In the genomic region with DNA sequence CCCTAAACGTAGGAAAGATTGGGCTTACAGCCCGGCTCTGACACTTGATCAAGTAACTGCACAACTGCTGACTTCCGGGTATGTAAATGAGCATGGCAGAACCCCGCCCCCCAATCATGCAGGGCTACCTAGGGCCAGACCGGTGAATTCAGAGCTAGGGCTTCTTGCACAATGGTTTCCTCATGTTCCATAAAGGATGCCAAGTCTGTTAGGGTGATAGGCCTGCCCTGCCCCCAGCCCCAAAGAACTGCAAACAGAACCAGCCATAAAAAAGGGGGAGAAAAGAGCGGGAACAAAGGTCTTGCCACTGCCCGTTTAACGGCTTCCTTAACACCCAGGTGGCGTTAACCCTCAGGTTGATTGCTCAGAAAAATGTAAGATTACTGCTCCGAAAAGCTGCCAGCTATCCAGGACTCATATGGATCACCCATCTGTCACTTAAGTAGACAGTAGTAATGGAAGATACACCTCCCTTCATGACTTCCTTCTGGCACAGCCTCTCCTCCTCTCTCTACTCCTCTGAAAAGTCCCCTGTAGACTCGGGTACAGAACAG, we compare ENCODE assay signal across 8 mouse cellular contexts. TPM values are rescaled to one million over a fixed set of nuclear protein-coding genes. Genes with fewer than 3 reads are reported as not detected.
DNase-seq lines count a peak whose midpoint lies in the region; ATAC-seq and TF ChIP-seq lines count a peak whose summit lies in the region.

No protein-coding gene starts in this region.

- H3K36me3 ChIP-seq in CH12.LX (replicated peaks in 1 of 2; ENCODE audit: control insufficient read depth in 1 of 2, insufficient read depth in 1 of 2, low read length in 1 of 2): peaks cover 4 to 11% of the 10 kb centered on the region in 2 experiments
- H3K36me3 ChIP-seq in limb, embryonic 14.5 days (ENCODE audit: control insufficient read depth, insufficient read depth, low read length): no peaks in the 10 kb centered on the region
- H3K36me3 ChIP-seq in small intestine, adult 2 months (ENCODE audit: control insufficient read depth, insufficient read depth, low read length): no peaks in the 10 kb centered on the region

- no peaks in the 10 kb centered on the region for H3K27me3 ChIP-seq in CH12.LX (replicated peaks)
- no peaks in the 10 kb centered on the region for H3K27me3 ChIP-seq in limb, embryonic 14.5 days (ENCODE audit: control insufficient read depth, insufficient read depth, low read length)
- H3K27me3 ChIP-seq in small intestine, adult 2 months (ENCODE audit: control insufficient read depth, insufficient read depth, low read length): no peaks in the 10 kb centered on the region

- DNase-seq in heart, adult 11 months: peak; percentile 90
- no peak for DNase-seq in heart, adult 9 months (ENCODE audit: low spot score in 2 of 2)
- peak; percentile 83 for DNase-seq in CH12.LX (ENCODE audit: extremely low read depth)
- no peak for DNase-seq in limb, embryonic 14.5 days (ENCODE audit: low spot score)
- no peak for DNase-seq in ovary, adult 18-20 months (ENCODE audit: low spot score)
- no peak for DNase-seq in gastrocnemius, postnatal 4 days (ENCODE audit: low spot score in 2 of 2)

- TF ChIP-seq RAD21 in CH12.LX (IDR thresholded peaks at IDR 0.05; ENCODE audit: low read depth, low read length): no peak; the same call in 1 of the 2 replicates

- in situ Hi-C loops in CH12.LX (cut with MboI; ENCODE audit: low pct_ligation_motif_present, low pct_unique_long_range_greater_than_20kb, low sequenced_read_pairs): loop anchor here (5.0 to 25.0 kb wide), 3 partner anchors 37 to 332 kb away; partner anchors contain the start of genes Timp4 and Vgll4

- peak overlapping the region; percentile 59; the same call in 1 of the 2 replicates for H3K9ac ChIP-seq in CH12.LX (ENCODE audit: insufficient read depth, low read depth)
- H3K9ac ChIP-seq in limb, embryonic 14.5 days (ENCODE audit: low read depth, low read length, severe bottlenecking): no peak overlapping the region

- H3K27ac ChIP-seq in CH12.LX (ENCODE audit: insufficient read depth, low read depth): peak overlapping the region; percentile 98
- H3K27ac ChIP-seq in limb, embryonic 14.5 days (replicated peaks; ENCODE audit: low read depth, low read length): no peak overlapping the region
- peak overlapping the region; percentile 81 for H3K27ac ChIP-seq in small intestine, adult 2 months (ENCODE audit: insufficient read depth, low read depth, low read length)

- WGBS in limb, embryonic 14.5 days: 18% methylated on average over 11 of the region's 11 CpGs
- WGBS in small intestine, adult 2 months: 22% methylated on average over 11 of the region's 11 CpGs

- TF ChIP-seq EP300 in CH12.LX (IDR thresholded peaks at IDR 0.05; ENCODE audit: low read length): no peak

- ATAC-seq in erythroblast, adult 5-6 weeks (replicated peaks; ENCODE audit: low FRiP score, poor library complexity, severe bottlenecking): 0 out of 2 replicates have a peak, but pooled peaks have one; percentile 48
- no peak for ATAC-seq in limb, embryonic 14.5 days (ENCODE audit: low FRiP score, low read depth)

- TF ChIP-seq POLR2A in CH12.LX (IDR thresholded peaks at IDR 0.05; ENCODE audit: low read depth, low read length): peak; percentile 30; the same call in 1 of the 2 replicates
- no peak for TF ChIP-seq POLR2A in limb, embryonic 14.5 days (IDR thresholded peaks at IDR 0.05; ENCODE audit: borderline replicate concordance, extremely low read depth, insufficient read depth, insufficient read length)
- no peak for TF ChIP-seq POLR2A in small intestine, adult 2 months (IDR thresholded peaks at IDR 0.05; ENCODE audit: low read depth, low read length)

- peak overlapping the region in 1 of 3 experiments; percentile 14 for H3K4me3 ChIP-seq in CH12.LX (replicated peaks in 1 of 3; ENCODE audit: low read depth in 2 of 3, low read length in 2 of 3, poor library complexity in 1 of 3)
- no peak overlapping the region for H3K4me3 ChIP-seq in limb, embryonic 14.5 days (replicated peaks; ENCODE audit: low read length)
- peak overlapping the region; percentile 36 for H3K4me3 ChIP-seq in small intestine, adult 2 months (ENCODE audit: low read depth, low read length)

- TF ChIP-seq CTCF in CH12.LX (conservative IDR thresholded peaks at IDR 0.05 in 1 of 2, IDR thresholded peaks at IDR 0.05 in 1 of 2; ENCODE audit: low read depth in 2 of 2, low read length in 2 of 2): no peak
- TF ChIP-seq CTCF in small intestine, adult 2 months (IDR thresholded peaks at IDR 0.05; ENCODE audit: extremely low read depth, insufficient read length, insufficient replicate concordance, low read depth, low read length): no peak

- peaks cover 9% of the 10 kb centered on the region for H3K9me3 ChIP-seq in CH12.LX (replicated peaks; ENCODE audit: low read length)
- no peaks in the 10 kb centered on the region for H3K9me3 ChIP-seq in limb, embryonic 14.5 days (ENCODE audit: control insufficient read depth, low read length)

- peaks cover 39% of the 10 kb centered on the region for H3K79me2 ChIP-seq in CH12.LX (replicated peaks; ENCODE audit: control insufficient read depth, extremely low read depth, insufficient read depth, poor library complexity, severe bottlenecking)

- peak overlapping the region; percentile 83 for H3K4me2 ChIP-seq in CH12.LX (ENCODE audit: insufficient read depth, low read depth, poor library complexity, severe bottlenecking)
- H3K4me2 ChIP-seq in limb, embryonic 14.5 days (replicated peaks; ENCODE audit: low read depth, low read length, severe bottlenecking): 0 out of 2 replicates have a peak overlapping the region, but pooled peaks have one; percentile 6

- peaks cover 37 to 73% of the 10 kb centered on the region in 2 experiments for H3K4me1 ChIP-seq in CH12.LX (ENCODE audit: control insufficient read depth in 1 of 2, insufficient read depth in 2 of 2)
- H3K4me1 ChIP-seq in limb, embryonic 14.5 days (ENCODE audit: control insufficient read depth, insufficient read depth, low read length): peaks cover 33% of the 10 kb centered on the region
- H3K4me1 ChIP-seq in small intestine, adult 2 months (ENCODE audit: control insufficient read depth, insufficient read depth, insufficient read length, low read length): peaks cover 24% of the 10 kb centered on the region; the same call in 1 of the 2 replicates

- dilution Hi-C loops in CH12.LX (cut with MboI; ENCODE audit: extremely low pct_ligation_motif_present, extremely low pct_unique_long_range_greater_than_20kb, low sequenced_read_pairs): no loop called here

TF ChIP-seq in CH12.LX, 34 proteins besides CTCF, POLR2A, EP300 and RAD21:
- no peak for TF ChIP-seq ZC3H11A (IDR thresholded peaks at IDR 0.05; ENCODE audit: low read depth, low read length)
- no peak for TF ChIP-seq MEF2A (IDR thresholded peaks at IDR 0.05; ENCODE audit: borderline replicate concordance, low read depth, low read length)
- TF ChIP-seq ZKSCAN1 (IDR thresholded peaks at IDR 0.05; ENCODE audit: borderline replicate concordance, low read depth, low read length): no peak
- TF ChIP-seq MYC (IDR thresholded peaks at IDR 0.05; ENCODE audit: low read depth, low read length): 0 out of 2 replicates have a peak, but pooled peaks have one; percentile 22
- no peak for TF ChIP-seq CHD1 (IDR thresholded peaks at IDR 0.05; ENCODE audit: low read depth, low read length)
- TF ChIP-seq MXI1 (IDR thresholded peaks at IDR 0.05; ENCODE audit: low read depth, low read length): no peak
- no peak for TF ChIP-seq SIN3A (IDR thresholded peaks at IDR 0.05; ENCODE audit: low read length)
- TF ChIP-seq ZMIZ1 (IDR thresholded peaks at IDR 0.05; ENCODE audit: low read depth, low read length): peak; percentile 56; the same call in 1 of the 2 replicates
- TF ChIP-seq ELF1 (IDR thresholded peaks at IDR 0.05; ENCODE audit: low read depth, low read length): peak; percentile 97
- peak; percentile 35; the same call in 1 of the 2 replicates for TF ChIP-seq TCF12 (IDR thresholded peaks at IDR 0.05; ENCODE audit: low read depth, low read length)
- TF ChIP-seq JUN (IDR thresholded peaks at IDR 0.05; ENCODE audit: insufficient read depth, low read depth, low read length): no peak
- TF ChIP-seq TBP (conservative IDR thresholded peaks at IDR 0.05; ENCODE audit: low read depth, low read length): peak; percentile 44; the same call in 1 of the 2 replicates
- 0 out of 2 replicates have a peak, but pooled peaks have one; percentile 8 for TF ChIP-seq ETS1 (conservative IDR thresholded peaks at IDR 0.05; ENCODE audit: low read depth, low read length)
- TF ChIP-seq USF1 (IDR thresholded peaks at IDR 0.05; ENCODE audit: low read depth, low read length): no peak

RNA-seq across cellular contexts. Expression of gene Vgll4, which starts 39.7 kb away (rescaled TPM):
- total RNA-seq in CH12.LX (2012; rRNA removed) (73.7 and 85.1 TPM in 2 replicates), CH12.LX (2014; rRNA removed) (29.3 and 34.6 TPM in 2 replicates)
- 32.4 and 37.3 TPM in 2 replicates for polyA plus RNA-seq in CH12.LX (2012; ENCODE audit: insufficient read length, low read depth)
- 4.2 and 5.0 TPM in 2 replicates for total RNA-seq in erythroblast, adult 5-6 weeks (2015; ENCODE audit: low replicate concordance)
- 6.5 and 13.0 TPM in 2 replicates for total RNA-seq in erythroblast, adult 5-6 weeks (2017; ENCODE audit: low replicate concordance)
- polyA plus RNA-seq in limb, embryonic 14.5 days (2012; rRNA removed): 70.1 and 91.7 TPM in 2 replicates
- 103 and 113 TPM in 2 replicates for polyA plus RNA-seq in limb, embryonic 14.5 days (2014; fragmentation: Nextera tagmentation; extraction: Ambion mirVana)
- polyA plus RNA-seq in small intestine, adult 2 months (2012; rRNA removed): 35.8 and 48.1 TPM in 2 replicates
- 10 to 100 TPM; 42.2 to 48.2 TPM for total RNA-seq in gastrocnemius, postnatal 4 days (2021)

Comparison
In these comparisons a context has a peak if more than half of its experiments do, and no peak if none do; other contexts are left out.
1. DNase-seq: peak in heart, adult 11 months (single experiment) and CH12.LX (single experiment); none in heart, adult 9 months (0 of 2), limb, embryonic 14.5 days (single experiment), ovary, adult 18-20 months (single experiment) and gastrocnemius, postnatal 4 days (0 of 2).